ENCODE assay signal across 16 mouse cellular contexts in the genomic region with DNA sequence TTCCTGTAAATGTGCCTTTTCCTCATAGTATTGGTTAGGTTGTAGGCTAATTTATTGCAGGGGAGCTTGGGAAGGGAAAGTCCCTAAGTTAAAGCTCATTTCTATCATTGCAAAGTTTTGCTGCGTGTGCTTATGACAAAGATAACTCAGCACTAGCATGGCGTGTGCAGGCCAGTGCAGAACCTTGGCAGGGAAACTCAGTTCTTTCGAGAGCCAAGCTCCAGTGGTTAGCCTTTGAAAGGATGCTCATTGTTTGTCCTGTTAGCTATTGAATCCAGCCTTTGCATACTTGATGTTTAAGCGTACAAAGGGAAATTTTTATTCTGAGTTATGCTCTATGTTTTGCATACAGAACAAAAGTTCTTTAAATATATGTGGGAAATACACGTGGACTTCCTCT. TPM values are rescaled to one million over a fixed set of nuclear protein-coding genes. Genes with fewer than 3 reads are reported as not detected.
DNase-seq lines count a peak whose midpoint lies in the region; ATAC-seq and TF ChIP-seq lines count a peak whose summit lies in the region.
"Had no signal": no experiment of that assay in that cellular context is flagged by ENCODE, and none has a peak within 500 bp of the region (broad histone marks: within the 10 kb centered on the region; RNA-seq: fewer than 3 reads in every experiment).

No protein-coding gene starts in this region.

- H3K36me3 ChIP-seq in hindbrain, embryonic 15.5 days = no peaks in the 10 kb centered on the region
- H3K36me3 ChIP-seq in hindbrain, embryonic 13.5 days = no peaks in the 10 kb centered on the region
- no peaks in the 10 kb centered on the region for H3K36me3 ChIP-seq in lung, embryonic 16.5 days (ENCODE audit: control insufficient read depth, insufficient read depth, low read length)
- no peaks in the 10 kb centered on the region for H3K36me3 ChIP-seq in CH12.LX (replicated peaks in 1 of 2; ENCODE audit: control insufficient read depth in 1 of 2, insufficient read depth in 1 of 2, low read length in 1 of 2)
- H3K36me3 ChIP-seq: midbrain, embryonic 15.5 days had no signal

- 42% methylated on average over 5 of the region's 5 CpGs for WGBS in hindbrain, embryonic 15.5 days
- 53% methylated on average over 5 of the region's 5 CpGs for WGBS in hindbrain, embryonic 13.5 days
- WGBS in lung, embryonic 16.5 days = 38% methylated on average over 5 of the region's 5 CpGs

- no peak for TF ChIP-seq POLR2A in CH12.LX (IDR thresholded peaks at IDR 0.05; ENCODE audit: low read depth, low read length)
- no peak for TF ChIP-seq POLR2A in brain, embryonic 14.5 days (IDR thresholded peaks at IDR 0.05; ENCODE audit: borderline replicate concordance, extremely low read depth, insufficient read depth, insufficient read length, poor library complexity, severe bottlenecking)

- DNase-seq in lung, adult 18-20 months = no peak
- DNase-seq in CH12.LX (ENCODE audit: extremely low read depth) = peak; percentile 30
- DNase-seq in brain, embryonic 14.5 days (ENCODE audit: low read depth) = peak; percentile 69
- DNase-seq: adrenal gland, postnatal 36 days; gastrocnemius, adult 2 months; heart, adult 2 months; thymus, adult 2 months had no signal

- 0 out of 2 replicates have a peak, but pooled peaks cover 5% of the 10 kb centered on the region for H3K4me1 ChIP-seq in hindbrain, embryonic 15.5 days (replicated peaks)
- peaks cover 17% of the 10 kb centered on the region for H3K4me1 ChIP-seq in hindbrain, embryonic 13.5 days (replicated peaks)
- no peaks in the 10 kb centered on the region for H3K4me1 ChIP-seq in lung, embryonic 16.5 days (replicated peaks; ENCODE audit: control insufficient read depth, insufficient read depth, low read length)
- H3K4me1 ChIP-seq in CH12.LX (ENCODE audit: control insufficient read depth in 1 of 2, insufficient read depth in 2 of 2) = peaks cover 0 to 24% of the 10 kb centered on the region in 2 experiments; a peak in 2 of 4 replicates

- no peak for TF ChIP-seq EP300 in CH12.LX (IDR thresholded peaks at IDR 0.05; ENCODE audit: low read length)

- ATAC-seq in hindbrain, embryonic 15.5 days (ENCODE audit: low FRiP score, low read depth) = no peak
- no peak for ATAC-seq in hindbrain, embryonic 13.5 days (ENCODE audit: low FRiP score)
- ATAC-seq in lung, embryonic 16.5 days (ENCODE audit: low read depth) = peak; percentile 39; the same call in 1 of the 2 replicates
- ATAC-seq in megakaryocyte, adult 5-6 weeks (ENCODE audit: poor library complexity, severe bottlenecking) = no peak
- ATAC-seq: activated CD4-positive, CD25-positive, alpha-beta regulatory T cell, adult 4 months; CD4-positive, CD25-positive, alpha-beta regulatory T cell, adult 4 months; forebrain, embryonic 16.5 days; midbrain, embryonic 15.5 days had no signal

- no peak overlapping the region for H3K4me3 ChIP-seq in hindbrain, embryonic 15.5 days
- no peak overlapping the region for H3K4me3 ChIP-seq in hindbrain, embryonic 13.5 days
- no peak overlapping the region for H3K4me3 ChIP-seq in lung, embryonic 16.5 days (ENCODE audit: low read length)
- no peak overlapping the region for H3K4me3 ChIP-seq in CH12.LX (replicated peaks in 1 of 3; ENCODE audit: low read depth in 2 of 3, low read length in 2 of 3, poor library complexity in 1 of 3)
- H3K4me3 ChIP-seq: gastrocnemius, adult 2 months; heart, adult 2 months; midbrain, embryonic 15.5 days had no signal

- no peaks in the 10 kb centered on the region for H3K79me2 ChIP-seq in CH12.LX (replicated peaks; ENCODE audit: control insufficient read depth, extremely low read depth, insufficient read depth, poor library complexity, severe bottlenecking)

- no peak overlapping the region for H3K4me2 ChIP-seq in hindbrain, embryonic 15.5 days
- no peak overlapping the region for H3K4me2 ChIP-seq in hindbrain, embryonic 13.5 days
- no peak overlapping the region for H3K4me2 ChIP-seq in lung, embryonic 16.5 days (ENCODE audit: low read depth, low read length)
- H3K4me2 ChIP-seq in CH12.LX (ENCODE audit: insufficient read depth, low read depth, poor library complexity, severe bottlenecking) = peak overlapping the region; percentile 38; the same call in 1 of the 2 replicates
- H3K4me2 ChIP-seq: midbrain, embryonic 15.5 days had no signal

- H3K9ac ChIP-seq in hindbrain, embryonic 15.5 days = no peak overlapping the region
- H3K9ac ChIP-seq in hindbrain, embryonic 13.5 days = no peak overlapping the region
- H3K9ac ChIP-seq in lung, embryonic 16.5 days (ENCODE audit: low read length) = no peak overlapping the region
- no peak overlapping the region for H3K9ac ChIP-seq in CH12.LX (ENCODE audit: insufficient read depth, low read depth)
- H3K9ac ChIP-seq: midbrain, embryonic 15.5 days had no signal

- in situ Hi-C loops in CH12.LX (cut with MboI; ENCODE audit: low pct_ligation_motif_present, low pct_unique_long_range_greater_than_20kb, low sequenced_read_pairs) = no loop called here

- TF ChIP-seq RAD21 in CH12.LX (IDR thresholded peaks at IDR 0.05; ENCODE audit: low read depth, low read length) = no peak

- dilution Hi-C loops in CH12.LX (cut with MboI; ENCODE audit: extremely low pct_ligation_motif_present, extremely low pct_unique_long_range_greater_than_20kb, low sequenced_read_pairs) = no loop called here

- 0 out of 2 replicates have a peak overlapping the region, but pooled peaks have one; percentile 34 for H3K27ac ChIP-seq in hindbrain, embryonic 15.5 days (replicated peaks)
- no peak overlapping the region for H3K27ac ChIP-seq in hindbrain, embryonic 13.5 days
- H3K27ac ChIP-seq in lung, embryonic 16.5 days (ENCODE audit: low read length) = no peak overlapping the region
- no peak overlapping the region for H3K27ac ChIP-seq in CH12.LX (ENCODE audit: insufficient read depth, low read depth)
- H3K27ac ChIP-seq: gastrocnemius, adult 2 months; heart, adult 2 months; macrophage; midbrain, embryonic 15.5 days had no signal

- H3K27me3 ChIP-seq in hindbrain, embryonic 15.5 days = no peaks in the 10 kb centered on the region
- H3K27me3 ChIP-seq in hindbrain, embryonic 13.5 days = 0 out of 2 replicates have a peak, but pooled peaks cover 2% of the 10 kb centered on the region
- H3K27me3 ChIP-seq in lung, embryonic 16.5 days (ENCODE audit: control insufficient read depth, insufficient read depth, low read depth, low read length) = no peaks in the 10 kb centered on the region
- no peaks in the 10 kb centered on the region for H3K27me3 ChIP-seq in CH12.LX (replicated peaks)
- H3K27me3 ChIP-seq: midbrain, embryonic 15.5 days had no signal

- H3K9me3 ChIP-seq in hindbrain, embryonic 15.5 days = no peaks in the 10 kb centered on the region
- no peaks in the 10 kb centered on the region for H3K9me3 ChIP-seq in hindbrain, embryonic 13.5 days
- no peaks in the 10 kb centered on the region for H3K9me3 ChIP-seq in lung, embryonic 16.5 days (ENCODE audit: control insufficient read depth, low read length)
- no peaks in the 10 kb centered on the region for H3K9me3 ChIP-seq in CH12.LX (replicated peaks; ENCODE audit: low read length)
- H3K9me3 ChIP-seq: midbrain, embryonic 15.5 days had no signal

- TF ChIP-seq CTCF in CH12.LX (conservative IDR thresholded peaks at IDR 0.05 in 1 of 2, IDR thresholded peaks at IDR 0.05 in 1 of 2; ENCODE audit: low read depth in 2 of 2, low read length in 2 of 2) = no peak
- TF ChIP-seq CTCF in brain, embryonic 14.5 days (IDR thresholded peaks at IDR 0.05; ENCODE audit: borderline replicate concordance, extremely low read depth, insufficient read depth, insufficient read length) = no peak

TF ChIP-seq in CH12.LX, 34 proteins besides CTCF, POLR2A, EP300 and RAD21:
- TF ChIP-seq BHLHE40 (IDR thresholded peaks at IDR 0.05; ENCODE audit: low read depth, low read length) (peak; percentile 22; the same call in 1 of the 2 replicates), ZC3H11A (IDR thresholded peaks at IDR 0.05; ENCODE audit: low read depth, low read length) (no peak)

RNA-seq across cellular contexts. Expression of gene Skap2, which starts 45.8 kb away (rescaled TPM):
- 22.7 and 27.4 TPM in 2 replicates for polyA plus RNA-seq in hindbrain, embryonic 15.5 days (2015; fragmentation: Nextera tagmentation; extraction: Ambion mirVana)
- polyA plus RNA-seq in hindbrain, embryonic 13.5 days (2015; fragmentation: Nextera tagmentation; extraction: Ambion mirVana) = 28.6 and 35.6 TPM in 2 replicates
- 68.7 and 71.7 TPM in 2 replicates for polyA plus RNA-seq in lung, embryonic 16.5 days (2015; fragmentation: Nextera tagmentation; extraction: Ambion mirVana)
- total RNA-seq in CH12.LX (2012; rRNA removed) (25.8 and 30.2 TPM in 2 replicates), CH12.LX (2014; rRNA removed) (51.9 and 61.0 TPM in 2 replicates)
- polyA plus RNA-seq in CH12.LX (2012; ENCODE audit: insufficient read length, low read depth) = 76.1 and 85.9 TPM in 2 replicates
- 6.3 and 10.3 TPM in 2 replicates for polyA plus RNA-seq in brain, embryonic 14.5 days (2012; rRNA removed)
- 178 and 191 TPM in 2 replicates for total RNA-seq in megakaryocyte, adult 5-6 weeks (2015)
- 293 and 359 TPM in 2 replicates for total RNA-seq in megakaryocyte, adult 5-6 weeks (2017)

Comparison
In these comparisons a context has a peak if more than half of its experiments do, and no peak if none do; other contexts are left out.
1. DNase-seq: peak in CH12.LX (single experiment) and brain, embryonic 14.5 days (single experiment); none in lung, adult 18-20 months (0 of 2).